1 mouse cellular context compared by ENCODE assay signal in the genomic region with DNA sequence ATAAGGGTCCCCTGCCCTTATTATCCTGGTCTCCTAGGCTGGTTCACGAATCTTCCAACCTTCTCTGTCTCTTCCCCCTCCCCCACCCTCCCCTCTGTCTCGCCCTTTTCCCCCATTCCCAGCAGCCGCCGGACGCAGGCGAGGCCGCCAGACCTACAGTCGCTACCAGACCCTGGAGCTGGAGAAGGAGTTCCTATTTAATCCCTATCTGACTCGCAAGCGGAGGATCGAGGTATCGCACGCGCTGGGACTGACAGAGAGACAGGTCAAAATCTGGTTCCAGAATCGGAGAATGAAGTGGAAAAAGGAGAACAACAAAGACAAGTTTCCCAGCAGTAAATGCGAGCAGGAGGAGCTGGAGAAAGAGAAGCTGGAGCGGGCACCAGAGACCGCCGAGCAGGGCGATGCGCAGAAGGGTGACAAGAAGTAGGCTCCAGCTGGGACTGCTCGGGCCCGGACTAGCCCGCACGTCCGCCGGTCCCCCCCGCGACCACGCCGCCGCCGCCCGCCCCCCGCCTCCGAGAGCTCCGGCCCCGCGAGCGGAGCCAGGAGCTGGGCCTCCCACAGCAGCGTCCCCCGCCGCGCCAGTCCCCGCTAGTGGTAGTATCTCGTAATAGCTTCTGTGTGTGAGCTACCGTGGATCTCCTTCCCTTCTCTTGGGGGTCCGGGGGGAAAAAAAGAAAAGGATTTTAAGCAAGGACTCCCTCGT.
TF ChIP-seq lines count a peak whose summit lies in the region.

No protein-coding gene starts in this region.

TF ChIP-seq in CH12.LX, 34 proteins besides CTCF, POLR2A, EP300 and RAD21 (continued from another document):
- TF ChIP-seq MAZ (IDR thresholded peaks at IDR 0.05; ENCODE audit: low read depth, low read length), result 0 out of 2 replicates have a peak, but pooled peaks have one; percentile 1
- TF ChIP-seq MXI1 (IDR thresholded peaks at IDR 0.05; ENCODE audit: low read depth, low read length), result peak; percentile 44; the same call in 1 of the 2 replicates
- TF ChIP-seq MEF2A (IDR thresholded peaks at IDR 0.05; ENCODE audit: borderline replicate concordance, low read depth, low read length), result no peak
- TF ChIP-seq UBTF (IDR thresholded peaks at IDR 0.05; ENCODE audit: low read depth, low read length), result peak; percentile 95
- no peak for TF ChIP-seq SIN3A (IDR thresholded peaks at IDR 0.05; ENCODE audit: low read length)
- TF ChIP-seq JUND (conservative IDR thresholded peaks at IDR 0.05; ENCODE audit: low read depth, low read length), result no peak
- no peak for TF ChIP-seq ZC3H11A (IDR thresholded peaks at IDR 0.05; ENCODE audit: low read depth, low read length)
